Mouse (Mus musculus) hindlimb bud, embryonic 11.5 days (tissue): ENCODE results near the gene Gm5926.
"Not testable (repeated sequence)": the region's sequence is repeated elsewhere in the genome, so short reads cannot be mapped to it uniquely, and the experiment has no call there.

ENCODE experiments used
- DNase-seq: peaks from one replicate; pipeline ENCODE4 v3.0.0-alpha.2; 2012; ENCODE audit warnings: low read depth, low spot score; ENCODE audit errors: extremely low spot score

Gm5926 gene

GRCm38 (mm10) chrX:32650416-32650815 is at the start of gene Gm5926:
Gm5926 (plus strand) TSS chrX:32650716.
- DNase-seq = not testable (repeated sequence)

DNA sequence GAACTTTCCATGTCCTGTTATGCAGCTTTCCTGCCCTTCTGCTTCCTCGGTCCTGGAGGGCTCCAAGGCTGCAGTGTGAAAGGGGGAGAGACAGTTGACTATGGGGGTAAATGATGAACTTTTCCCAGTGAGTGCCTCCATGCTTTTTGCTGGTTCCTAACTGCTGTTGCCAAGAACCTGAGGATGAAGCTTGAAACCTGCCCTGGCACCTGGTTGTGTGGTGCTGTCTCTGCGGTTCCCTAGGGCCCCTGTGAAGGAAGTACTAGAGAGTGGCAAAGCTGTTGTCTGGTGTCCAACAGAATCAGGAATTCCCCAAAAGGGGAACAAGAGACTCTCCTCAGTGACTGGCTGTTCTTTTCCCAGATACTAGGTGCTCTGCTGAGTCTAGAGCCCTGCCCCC is 49.5 kb upstream of the Gm5926 start:
- DNase-seq = not testable (repeated sequence)

DNA sequence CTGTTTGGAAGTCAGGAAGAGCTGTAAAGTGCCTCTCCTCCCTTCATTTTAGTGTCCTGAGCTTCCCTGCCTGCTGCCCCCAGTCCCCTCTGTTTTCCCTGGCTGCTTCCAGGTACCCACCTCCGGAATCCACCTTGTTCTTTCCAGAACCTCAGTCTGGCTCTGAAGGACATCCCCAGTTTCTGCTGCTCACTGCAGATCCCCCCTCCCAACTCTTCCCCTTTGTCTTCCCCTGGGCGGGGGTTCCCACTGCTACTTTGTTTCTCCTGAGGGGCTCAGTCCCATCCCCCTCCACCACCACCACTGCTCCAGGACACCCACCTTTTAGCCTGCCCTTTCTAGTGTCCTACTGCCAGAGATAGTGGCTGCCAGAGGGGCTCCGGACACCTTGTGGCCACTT is 49.1 kb upstream of the Gm5926 start:
- not testable (repeated sequence) for DNase-seq
